Mouse (Mus musculus) kidney, adult 2 months (tissue): ENCODE results near the gene S100pbp.

Experiments
- CTCF ChIP-seq: fragments of 200-500 bp; conservative IDR thresholded peaks from 2 replicates; pipeline ENCODE4 v1.5.1; 2011; ENCODE audit warnings: low read depth, mild to moderate bottlenecking, control low read depth, low read length, moderate library complexity, mixed read lengths; ENCODE audit not compliant: insufficient read depth, insufficient read length
- POLR2A ChIP-seq: fragments of 200-500 bp; IDR thresholded peaks from one replicate; pipeline ENCODE4 v1.6.1; 2011; ENCODE audit warnings: low read depth, low read length, control low read depth

- TF ChIP-seq CTCF (no peak), POLR2A (no peak)
Measured at GRCm38 (mm10) chr4:129135637-129136036, 53.9 kb downstream of the S100pbp start.
